Mouse (Mus musculus) heart, embryonic 15.5 days (tissue): ENCODE data around the gene Ccdc126. TPM values are rescaled to one million over a fixed set of nuclear protein-coding genes. Genes with fewer than 3 reads are reported as not detected.

Experiments used
- ATAC-seq: fragments of 200-750 bp; cut with Nextera tagmentation; replicated peaks from 2 replicates; pipeline ENCODE4 v1.8.0; 2017; ENCODE audit warnings: low read depth, moderate TSS enrichment; ENCODE audit not compliant: insufficient number of reproducible peaks, insufficient read depth, low FRiP score
- H3K27ac ChIP-seq: fragments of 300-500 bp; sonication (generic); 2 replicates; pipeline ENCODE4 v1.5.1; 2015; ENCODE audit warnings: mild to moderate bottlenecking, inconsistent platforms
- H3K27me3 ChIP-seq: fragments of 300-500 bp; sonication (generic); 2 replicates; pipeline ENCODE4 v1.6.1; 2015; ENCODE audit warnings: inconsistent platforms
- H3K36me3 ChIP-seq: fragments of 300-500 bp; sonication (generic); 2 replicates; pipeline ENCODE4 v1.6.1; 2015; ENCODE audit warnings: mild to moderate bottlenecking, inconsistent platforms
- H3K4me1 ChIP-seq: fragments of 300-500 bp; sonication (generic); replicated peaks from 2 replicates; pipeline ENCODE4 v1.6.1; 2015; ENCODE audit warnings: inconsistent platforms
- H3K4me2 ChIP-seq: fragments of 300-500 bp; sonication (generic); 2 replicates; pipeline ENCODE4 v1.6.1; 2015; ENCODE audit warnings: inconsistent platforms, mild to moderate bottlenecking, moderate library complexity
- H3K4me3 ChIP-seq: fragments of 300-500 bp; sonication (generic); 2 replicates; pipeline ENCODE4 v1.5.1; 2015; ENCODE audit warnings: mild to moderate bottlenecking, inconsistent platforms
- H3K9ac ChIP-seq: fragments of 300-500 bp; sonication (generic); 2 replicates; pipeline ENCODE4 v1.6.1; 2015; ENCODE audit warnings: mild to moderate bottlenecking, inconsistent platforms
- H3K9me3 ChIP-seq: fragments of 300-500 bp; sonication (generic); replicated peaks from 2 replicates; pipeline ENCODE4 v1.6.1; 2016; ENCODE audit warnings: inconsistent platforms
- WGBS: fragments of 180-500 bp; shearing (Covaris S2); methylation state at CpG from one replicate; pipeline ENCODE4 v1.1.7; 2015; ENCODE audit warnings: mixed read lengths; 5-methylcytosine and 5-hydroxymethylcytosine counted together
- polyA plus RNA-seq: library from polyadenylated mRNA; unstranded; fragments of >200 nt; fragmentation: Nextera tagmentation; extraction: Ambion mirVana; gene quantifications from 2 replicates; pipeline ENCODE4 v1.2.1, GENCODE M21; 2015

Gene Ccdc126
- polyA plus RNA-seq, 1 experiment from 2014 or later, result 7.7 TPM

GRCm38 (mm10) chr6:49343737-49344469, 24.8 kb downstream of the Ccdc126 start:
- H3K27ac ChIP-seq, result no peak overlapping the region
- no peak overlapping the region for H3K9ac ChIP-seq
- H3K4me3 ChIP-seq, result no peak overlapping the region
- no peaks in the 10 kb centered on the region for H3K27me3 ChIP-seq
- H3K4me2 ChIP-seq, result no peak overlapping the region
- 64% methylated on average over 14 of the region's 14 CpGs for WGBS
- no peaks in the 10 kb centered on the region for H3K36me3 ChIP-seq
- ATAC-seq, result no peak
- no peaks in the 10 kb centered on the region for H3K9me3 ChIP-seq
- H3K4me1 ChIP-seq, result no peaks in the 10 kb centered on the region

- Histone ChIP-seq H3K9me3 (no peaks in the 10 kb centered on the region), H3K27ac (no peak overlapping the region), H3K4me1 (no peaks in the 10 kb centered on the region), H3K27me3 (no peaks in the 10 kb centered on the region), H3K4me2 (no peak overlapping the region), H3K36me3 (no peaks in the 10 kb centered on the region), H3K4me3 (no peak overlapping the region), H3K9ac (no peak overlapping the region)
- WGBS, result 86% methylated on average over 7 of the region's 7 CpGs
- ATAC-seq, result no peak
These were observed 30.8 kb downstream of the Ccdc126 start for GRCm38 (mm10) chr6:49349826-49350225.

GRCm38 (mm10) chr6:49354613-49355012, 35.5 kb downstream of the Ccdc126 start:
- no peak for ATAC-seq
- Histone ChIP-seq H3K36me3 (no peaks in the 10 kb centered on the region), H3K4me1 (no peaks in the 10 kb centered on the region), H3K9me3 (no peaks in the 10 kb centered on the region), H3K4me3 (no peak overlapping the region), H3K27ac (no peak overlapping the region), H3K9ac (no peak overlapping the region), H3K27me3 (no peaks in the 10 kb centered on the region), H3K4me2 (no peak overlapping the region)
- 36% methylated on average over 3 of the region's 3 CpGs for WGBS

- no peak overlapping the region for H3K4me2 ChIP-seq
- H3K27me3 ChIP-seq, result no peaks in the 10 kb centered on the region
- no peak overlapping the region for H3K9ac ChIP-seq
- H3K9me3 ChIP-seq, result no peaks in the 10 kb centered on the region
- no peak for ATAC-seq
- H3K4me3 ChIP-seq, result no peak overlapping the region
- H3K27ac ChIP-seq, result no peak overlapping the region
- no peaks in the 10 kb centered on the region for H3K4me1 ChIP-seq
- no peaks in the 10 kb centered on the region for H3K36me3 ChIP-seq
- 75% methylated on average over 4 of the region's 4 CpGs for WGBS
These were observed 36.1 kb downstream of the Ccdc126 start for GRCm38 (mm10) chr6:49355171-49355570.

GRCm38 (mm10) chr6:49360420-49360819, 41.3 kb downstream of the Ccdc126 start:
- ATAC-seq, result no peak
- Histone ChIP-seq H3K4me2 (no peak overlapping the region), H3K27ac (no peak overlapping the region), H3K27me3 (no peaks in the 10 kb centered on the region), H3K9ac (no peak overlapping the region), H3K36me3 (no peaks in the 10 kb centered on the region), H3K9me3 (no peaks in the 10 kb centered on the region), H3K4me1 (no peaks in the 10 kb centered on the region), H3K4me3 (no peak overlapping the region)

GRCm38 (mm10) chr6:49367159-49368054, 48.3 kb downstream of the Ccdc126 start, which contains the start of gene Fam221a:
TSS of gene Fam221a (plus strand) at chr6:49367739.
- Histone ChIP-seq H3K9me3 (no peaks in the 10 kb centered on the region), H3K4me3 (peak within 1 kb of the TSS; percentile 59)

GRCm38 (mm10) chr6:49368212-49368611, 49.1 kb downstream of the Ccdc126 start:
- WGBS, result 50% methylated on average over 3 of the region's 3 CpGs
- Histone ChIP-seq H3K4me1 (peaks cover 11% of the 10 kb centered on the region), H3K27ac (no peak overlapping the region), H3K27me3 (no peaks in the 10 kb centered on the region), H3K36me3 (no peaks in the 10 kb centered on the region), H3K4me2 (peak overlapping the region; percentile 82), H3K4me3 (peak overlapping the region; percentile 59), H3K9me3 (no peaks in the 10 kb centered on the region), H3K9ac (peak overlapping the region; percentile 58)
- ATAC-seq, result no peak

More at GRCm38 (mm10) chr6:49367159-49368054, 48.3 kb downstream of the Ccdc126 start, which contains the start of gene Fam221a:
- peak; percentile 98 for ATAC-seq
- H3K27me3 ChIP-seq, result no peaks in the 10 kb centered on the region
- H3K4me2 ChIP-seq, result peak within 1 kb of the TSS; percentile 82
- WGBS, result 4% methylated on average over 45 of the region's 49 CpGs
- H3K4me1 ChIP-seq, result peaks cover 11% of the 10 kb centered on the region
- no peaks in the 10 kb centered on the region for H3K36me3 ChIP-seq
- H3K9ac ChIP-seq, result peak within 1 kb of the TSS; percentile 58
- peak within 1 kb of the TSS; percentile 59 for H3K27ac ChIP-seq

GRCm38 (mm10) chr6:49372705-49373104, 53.6 kb downstream of the Ccdc126 start:
- no peak overlapping the region for H3K4me2 ChIP-seq
- WGBS, result 74% methylated on average over 4 of the region's 4 CpGs
- H3K9ac ChIP-seq, result no peak overlapping the region
- H3K27ac ChIP-seq, result no peak overlapping the region
- H3K36me3 ChIP-seq, result no peaks in the 10 kb centered on the region
- H3K4me1 ChIP-seq, result peaks cover 7% of the 10 kb centered on the region
- H3K4me3 ChIP-seq, result no peak overlapping the region
- no peak for ATAC-seq
- no peaks in the 10 kb centered on the region for H3K9me3 ChIP-seq
- H3K27me3 ChIP-seq, result no peaks in the 10 kb centered on the region

GRCm38 (mm10) chr6:49373943-49374342, 54.9 kb downstream of the Ccdc126 start:
- 60% methylated on average over 2 of the region's 2 CpGs for WGBS
- no peak for ATAC-seq
- no peaks in the 10 kb centered on the region for H3K27me3 ChIP-seq

GRCm38 (mm10) chr6:49378328-49378727, 59.3 kb downstream of the Ccdc126 start:
- WGBS, result 47% methylated on average over 12 of the region's 12 CpGs
- H3K27me3 ChIP-seq, result no peaks in the 10 kb centered on the region
- no peak for ATAC-seq
- H3K27ac ChIP-seq, result no peak overlapping the region
- H3K4me3 ChIP-seq, result no peak overlapping the region
- H3K9ac ChIP-seq, result no peak overlapping the region
- no peaks in the 10 kb centered on the region for H3K36me3 ChIP-seq
- H3K4me2 ChIP-seq, result no peak overlapping the region
- H3K4me1 ChIP-seq, result no peaks in the 10 kb centered on the region
- no peaks in the 10 kb centered on the region for H3K9me3 ChIP-seq

More at GRCm38 (mm10) chr6:49373943-49374342, 54.9 kb downstream of the Ccdc126 start:
- Histone ChIP-seq H3K27ac (no peak overlapping the region), H3K4me3 (no peak overlapping the region), H3K9me3 (no peaks in the 10 kb centered on the region), H3K4me1 (no peaks in the 10 kb centered on the region), H3K36me3 (no peaks in the 10 kb centered on the region), H3K9ac (no peak overlapping the region), H3K4me2 (no peak overlapping the region)
